9 mouse cellular contexts compared by ENCODE assay signal in the genomic region with DNA sequence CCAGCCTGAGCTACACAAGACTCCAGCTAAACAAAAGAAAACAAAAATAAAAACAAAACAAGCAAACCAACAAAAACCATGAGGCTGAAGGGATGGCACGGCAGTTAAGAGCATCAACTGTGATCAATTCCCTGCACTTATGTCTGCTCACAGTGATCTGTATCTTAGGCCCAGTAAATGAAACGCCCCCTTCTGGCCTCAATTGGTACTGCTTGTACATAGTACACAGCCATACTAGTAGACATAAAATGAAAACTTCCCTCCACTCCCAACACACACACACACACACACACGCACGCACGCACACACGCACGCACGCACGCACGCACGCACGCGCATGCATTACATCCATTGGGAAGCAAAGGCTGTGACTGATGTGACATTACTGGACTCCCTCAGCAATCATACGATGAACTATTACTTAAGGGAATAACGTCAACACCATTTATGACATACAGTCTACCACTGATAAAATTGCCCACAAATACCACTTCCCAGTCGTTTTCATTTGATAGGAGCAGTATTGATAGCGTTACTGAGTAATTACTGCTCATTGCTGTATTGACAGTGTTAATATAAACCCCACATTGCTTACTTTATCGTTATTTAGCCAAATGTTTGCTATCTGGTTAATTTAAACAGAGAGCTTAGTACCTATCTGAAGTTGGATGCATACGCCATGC.
A peak's percentile ranks its signal among the peaks of the same experiment; 100 is the strongest.
DNase-seq lines count a peak whose midpoint lies in the region; ATAC-seq lines count a peak whose summit lies in the region.
"Had no signal": no experiment of that assay in that cellular context is flagged by ENCODE, and none has a peak within 500 bp of the region (broad histone marks: within the 10 kb centered on the region; RNA-seq: fewer than 3 reads in every experiment).

No protein-coding gene starts in this region.

- no peaks in the 10 kb centered on the region for H3K9me3 ChIP-seq in lung, embryonic 15.5 days
- H3K9me3 ChIP-seq: liver, embryonic 13.5 days had no signal

- peaks cover 25% of the 10 kb centered on the region for H3K4me1 ChIP-seq in lung, embryonic 15.5 days

- H3K4me2 ChIP-seq in lung, embryonic 15.5 days = no peak overlapping the region
- H3K4me2 ChIP-seq: liver, embryonic 13.5 days had no signal

- ATAC-seq in lung, embryonic 15.5 days (ENCODE audit: borderline replicate concordance, extremely low read depth, low FRiP score, low TSS enrichment) = no peak

- peak; percentile 22 for DNase-seq in embryo, embryonic 11 days
- no peak for DNase-seq in embryo, embryonic 9.5 days (ENCODE audit: extremely low spot score)
- no peak for DNase-seq in lung, adult 18-20 months
- DNase-seq in kidney, postnatal 4 days = peak; percentile 22 to 24
- peak; percentile 61 for DNase-seq in thymus, postnatal 0 days (ENCODE audit: low spot score)
- DNase-seq in layer of hippocampus, adult 9-11 months = no peak
- no peak for DNase-seq in Muller cell, postnatal 12 days (ENCODE audit: inconsistent ontology term)
- DNase-seq: liver, embryonic 13.5 days had no signal

- WGBS in lung, embryonic 15.5 days = 81% methylated on average over 19 of the region's 19 CpGs

- no peaks in the 10 kb centered on the region for H3K36me3 ChIP-seq in lung, embryonic 15.5 days
- H3K36me3 ChIP-seq: liver, embryonic 13.5 days had no signal

- H3K27me3 ChIP-seq in lung, embryonic 15.5 days = no peaks in the 10 kb centered on the region
- H3K27me3 ChIP-seq: liver, embryonic 13.5 days had no signal

- no peak overlapping the region for H3K4me3 ChIP-seq in lung, embryonic 15.5 days
- H3K4me3 ChIP-seq: liver, embryonic 13.5 days had no signal

- H3K27ac ChIP-seq in lung, embryonic 15.5 days = 0 out of 2 replicates have a peak overlapping the region, but pooled peaks have one; percentile 28
- H3K27ac ChIP-seq: liver, embryonic 13.5 days had no signal

- no peak overlapping the region for H3K9ac ChIP-seq in lung, embryonic 15.5 days
- H3K9ac ChIP-seq: liver, embryonic 13.5 days had no signal

Comparison
In these comparisons a context has a peak if more than half of its experiments do, and no peak if none do; other contexts are left out.
1. DNase-seq: peak in embryo, embryonic 11 days (single experiment), kidney, postnatal 4 days (2 of 2) and thymus, postnatal 0 days (single experiment); none in embryo, embryonic 9.5 days (single experiment), lung, adult 18-20 months (0 of 2), layer of hippocampus, adult 9-11 months (single experiment) and Muller cell, postnatal 12 days (single experiment).